Mouse (Mus musculus) olfactory bulb, adult 2 months (tissue): ENCODE data around the gene Trio.

Experiments
- CTCF ChIP-seq: fragments of 200-500 bp; IDR thresholded peaks from 2 replicates; pipeline ENCODE4 v1.5.1; 2012; ENCODE audit warnings: low read depth, mild to moderate bottlenecking, low read length, moderate library complexity; ENCODE audit not compliant: insufficient read depth
- POLR2A ChIP-seq: fragments of 200-500 bp; IDR thresholded peaks from 2 replicates; pipeline ENCODE4 v1.6.1; 2012; ENCODE audit warnings: mild to moderate bottlenecking, low read depth, low read length, moderate library complexity; ENCODE audit not compliant: insufficient read depth

DNA sequence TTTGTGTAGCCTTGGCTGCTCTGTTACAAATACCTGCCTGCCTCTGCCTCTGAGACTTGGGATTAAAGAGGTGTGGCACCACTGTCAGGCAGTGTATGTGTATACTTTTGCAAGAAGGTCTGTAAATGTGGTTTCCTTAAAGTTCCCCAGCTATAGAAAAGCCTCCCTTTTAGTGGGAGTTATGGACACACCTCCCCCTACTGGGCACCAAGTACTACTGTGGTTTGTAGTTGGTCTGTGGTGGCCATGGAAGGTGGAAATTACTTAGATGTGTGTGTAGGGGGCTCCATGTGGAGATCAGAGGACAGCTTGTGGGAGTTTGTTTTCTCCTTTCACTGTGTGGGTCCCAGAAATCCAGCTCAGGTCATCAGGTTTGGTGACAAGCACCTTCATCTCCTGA, 41.7 kb upstream of the Trio start:
- TF ChIP-seq POLR2A (no peak), CTCF (no peak)
